Mouse (Mus musculus) frontal cortex, adult 2 months (tissue): ENCODE measurements around the gene Ncoa5. TPM values are rescaled to one million over a fixed set of nuclear protein-coding genes. Genes with fewer than 3 reads are reported as not detected.
A peak's percentile ranks its signal among the peaks of the same experiment; 100 is the strongest.

Source experiments
- DNase-seq, 2 experiments: peaks; one replicate each; pipeline ENCODE4 v3.0.0; 2022; ENCODE audit warnings: low spot score in 1 of 2; ENCODE audit errors: extremely low spot score in 1 of 2
- polyA plus RNA-seq: library from polyadenylated mRNA; depleted of rRNA; stranded (reverse); fragments of >200 nt; gene quantifications from 2 replicates; pipeline ENCODE4 v1.2.3, GENCODE M21; 2012

Ncoa5 gene
- polyA plus RNA-seq, 1 experiment: 67.1 TPM

GRCm38 (mm10) chr2:165050826-165051548, 16.3 kb upstream of the Ncoa5 start:
- no peak for DNase-seq

DNA sequence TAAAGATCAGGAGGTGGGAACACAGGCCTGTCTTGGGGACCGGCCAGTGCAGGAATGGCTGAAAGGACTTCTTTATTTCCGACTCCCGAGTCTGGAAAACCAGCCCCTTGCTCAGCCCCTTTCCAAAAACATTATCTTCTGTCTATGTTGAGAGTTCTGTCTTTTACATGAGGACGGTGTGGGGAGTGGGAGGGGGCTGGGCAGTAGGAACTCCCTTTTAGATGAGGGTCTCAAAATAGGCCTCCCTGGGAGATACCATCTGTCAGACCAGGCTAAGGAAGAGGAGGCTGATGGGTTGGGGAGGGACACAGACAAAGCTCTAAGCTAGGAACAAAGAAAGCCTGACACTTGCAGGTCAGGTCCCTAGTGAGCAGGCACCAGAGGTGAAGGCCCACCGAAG, 14.4 kb upstream of the Ncoa5 start:
- DNase-seq: no peak

DNA sequence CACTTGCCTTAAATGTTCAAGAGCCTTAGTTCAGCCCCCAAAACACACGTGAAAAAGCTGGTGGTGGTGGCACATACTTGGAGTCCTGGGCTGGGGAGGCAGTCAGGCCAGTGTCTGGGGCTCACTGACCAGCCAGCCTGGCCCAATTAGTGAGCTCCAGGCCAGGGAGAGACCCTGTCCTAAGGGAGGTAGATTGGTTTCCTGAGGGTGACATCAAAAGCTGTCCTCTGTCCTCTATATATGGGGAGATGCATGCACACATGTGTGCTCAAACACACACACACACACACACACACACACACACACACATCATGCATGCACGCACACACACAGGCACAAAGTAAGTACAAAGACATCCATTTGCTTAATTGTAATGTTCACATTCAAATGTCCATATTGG, 9.1 kb upstream of the Ncoa5 start:
- no peak for DNase-seq

GRCm38 (mm10) chr2:165043090-165043636, 8.5 kb upstream of the Ncoa5 start:
- DNase-seq: peak in 1 of 2 experiments; percentile 26

DNA sequence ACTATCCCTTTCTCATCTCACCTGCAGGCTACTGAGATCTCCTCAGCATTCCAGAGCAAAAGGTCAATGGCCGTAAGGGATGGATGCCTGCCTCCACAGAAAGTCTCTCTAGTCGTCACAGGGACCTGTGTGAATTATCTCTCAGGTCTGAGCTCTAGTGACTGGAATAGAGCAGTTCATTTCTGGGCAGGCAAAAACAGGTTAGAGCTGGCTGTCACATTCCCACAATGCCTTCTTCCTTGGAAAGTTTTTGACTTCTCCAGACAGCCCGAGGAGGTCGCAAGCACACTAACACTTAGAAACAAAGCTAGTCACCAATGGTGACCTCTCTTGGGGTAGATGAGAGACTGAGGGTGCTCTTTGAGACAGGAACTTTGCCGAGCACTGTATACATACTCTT, 7.5 kb upstream of the Ncoa5 start:
- no peak for DNase-seq

DNA sequence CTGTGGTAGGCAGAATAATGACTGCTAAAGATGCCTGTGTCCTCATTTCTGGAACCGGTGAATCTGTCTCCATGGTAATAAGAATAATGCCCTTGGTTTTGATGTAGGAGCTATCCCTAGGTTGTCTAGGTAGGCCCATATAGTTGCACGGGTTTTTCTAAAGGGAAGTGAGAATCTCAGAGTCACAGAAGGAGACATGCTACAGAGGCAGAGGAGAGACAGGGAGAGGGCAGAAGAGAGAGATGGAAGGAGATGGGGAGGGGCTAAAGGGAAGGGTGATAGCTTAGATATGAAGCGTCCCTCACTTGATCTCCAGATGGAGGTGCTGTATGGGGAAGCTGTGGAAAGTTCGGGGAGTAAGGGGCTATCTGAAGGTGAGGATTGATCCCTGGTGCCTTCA, 2.7 kb upstream of the Ncoa5 start:
- no peak for DNase-seq

DNA sequence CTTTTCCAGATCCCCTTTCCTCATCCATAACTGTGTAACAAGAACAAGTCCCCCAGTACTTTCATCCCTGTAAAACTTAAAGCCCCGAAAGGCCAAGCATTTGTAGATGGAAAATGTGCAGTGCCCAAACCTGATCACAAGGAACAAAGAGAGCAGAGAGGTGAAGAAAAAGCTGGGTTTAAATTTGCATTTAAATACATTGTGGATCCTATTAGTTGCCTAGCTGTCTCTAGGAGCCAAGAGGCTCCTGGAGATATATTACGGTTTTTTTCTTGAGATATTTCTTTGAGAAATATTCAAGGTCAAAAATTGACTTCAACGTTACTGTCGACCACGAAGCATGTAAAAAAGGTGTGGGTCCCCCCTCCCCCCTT, 378 bp upstream of the Ncoa5 start:
- DNase-seq: no peak

- DNase-seq: no peak
These were observed 1.4 kb downstream of the Ncoa5 start for GRCm38 (mm10) chr2:165033306-165033705.

DNA sequence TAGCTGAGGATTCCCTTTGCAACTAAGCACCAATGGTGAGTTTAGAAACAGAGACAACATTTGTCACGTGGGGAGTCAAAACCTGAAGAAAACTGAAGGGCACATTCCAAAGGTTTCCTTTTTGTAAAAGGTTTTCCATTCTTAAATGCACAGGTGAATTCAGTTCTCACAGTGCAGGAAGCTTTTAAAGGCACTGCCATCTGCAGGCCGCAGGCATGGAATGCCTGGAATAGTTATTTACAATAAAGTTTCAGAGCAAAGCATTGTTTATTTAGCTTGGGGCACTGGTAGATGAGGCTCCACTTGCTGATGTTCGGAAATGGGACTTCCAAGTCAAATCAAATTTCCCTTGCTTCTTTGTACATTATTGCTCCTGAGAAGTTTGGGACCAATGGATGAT, 2.1 kb downstream of the Ncoa5 start:
- peak in 1 of 2 experiments; percentile 31 for DNase-seq

DNA sequence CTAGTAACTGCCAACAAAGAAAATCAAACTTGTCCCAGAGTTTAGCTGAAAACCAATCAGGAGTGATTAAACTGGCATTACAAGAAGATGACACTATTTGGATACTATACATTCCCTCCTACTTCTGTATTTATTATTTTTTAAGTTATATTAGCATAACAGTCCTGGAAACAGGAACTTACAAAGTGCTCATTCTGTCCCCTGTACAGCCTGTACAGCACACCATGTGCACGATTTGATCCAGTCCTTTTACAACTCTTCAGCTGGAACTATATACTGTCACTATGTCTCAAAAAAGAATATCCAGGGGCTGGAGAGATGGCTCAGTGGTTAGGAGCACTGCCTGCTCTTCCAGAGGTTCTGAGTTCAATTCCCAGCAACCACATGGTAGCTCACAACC, 7.5 kb downstream of the Ncoa5 start:
- DNase-seq: no peak

- DNase-seq: no peak
These were observed 14.2 kb downstream of the Ncoa5 start for GRCm38 (mm10) chr2:165020490-165020889.

GRCm38 (mm10) chr2:165014935-165015334, 19.7 kb downstream of the Ncoa5 start:
- DNase-seq: no peak

DNA sequence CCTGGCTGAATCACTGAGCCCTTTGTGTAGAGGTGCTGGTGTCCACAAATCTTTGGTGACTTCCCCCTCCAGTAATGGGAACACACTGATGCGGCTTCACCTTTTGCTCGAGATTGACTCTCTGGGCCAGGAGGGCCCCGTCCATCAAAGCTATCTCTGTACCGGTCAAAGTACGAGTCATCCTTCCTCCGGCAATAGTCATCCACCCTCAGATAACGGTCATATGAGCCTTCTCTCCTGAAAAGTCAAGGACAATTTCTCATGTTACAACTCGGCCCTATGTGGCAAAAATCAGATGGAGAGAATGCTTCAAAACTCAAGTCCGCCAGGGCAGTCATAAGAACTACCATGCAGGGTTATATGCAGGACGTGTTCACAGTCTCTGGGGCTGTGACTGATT, 24.3 kb downstream of the Ncoa5 start:
- DNase-seq: no peak

- DNase-seq: no peak
These were observed 25.1 kb downstream of the Ncoa5 start for GRCm38 (mm10) chr2:165009581-165009980.

GRCm38 (mm10) chr2:165009161-165009560, 25.5 kb downstream of the Ncoa5 start:
- no peak for DNase-seq

- no peak for DNase-seq
These were observed 26.7 kb downstream of the Ncoa5 start for GRCm38 (mm10) chr2:165007986-165008385.

DNA sequence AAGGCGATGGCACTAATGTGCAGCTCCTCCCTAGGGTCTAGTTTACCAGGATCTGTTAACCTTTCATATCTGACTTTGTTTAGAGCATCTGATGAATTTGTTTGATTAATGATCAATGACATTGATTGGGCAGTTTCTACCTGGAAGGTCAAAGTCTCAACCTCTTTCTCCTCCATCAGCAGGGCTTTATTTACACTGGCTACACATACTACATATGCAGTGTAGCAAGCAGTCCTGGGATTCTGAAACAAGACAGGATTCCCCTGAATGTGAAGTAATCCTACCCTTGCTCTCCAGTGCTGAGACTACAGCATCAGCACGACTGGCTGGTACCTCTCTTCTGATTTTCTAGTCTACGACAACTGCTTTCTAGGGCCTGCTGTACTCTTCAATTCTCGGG, 27.9 kb downstream of the Ncoa5 start:
- no peak for DNase-seq

GRCm38 (mm10) chr2:165004237-165004636, 30.4 kb downstream of the Ncoa5 start:
- no peak for DNase-seq

GRCm38 (mm10) chr2:165003108-165003507, 31.6 kb downstream of the Ncoa5 start:
- no peak for DNase-seq

- no peak for DNase-seq
These were observed 32.7 kb downstream of the Ncoa5 start for GRCm38 (mm10) chr2:165001958-165002357.

- DNase-seq: no peak
These were observed 36.8 kb downstream of the Ncoa5 start for GRCm38 (mm10) chr2:164997721-164998428.
